Mouse (Mus musculus) forebrain, embryonic 13.5 days (tissue): Measurements from ENCODE around the gene Tnfaip2. TPM values are rescaled to one million over a fixed set of nuclear protein-coding genes. Genes with fewer than 3 reads are reported as not detected.

Source experiments
- ATAC-seq: fragments of 200-750 bp; cut with Nextera tagmentation; 2 replicates; pipeline ENCODE4 v1.8.0; 2017
- H3K27ac ChIP-seq: fragments of 300-500 bp; sonication (generic); 2 replicates; pipeline ENCODE4 v1.5.1; 2015; ENCODE audit warnings: inconsistent platforms, mild to moderate bottlenecking, moderate library complexity
- H3K27me3 ChIP-seq: fragments of 300-500 bp; sonication (generic); 2 replicates; pipeline ENCODE4 v1.6.1; 2015; ENCODE audit warnings: mild to moderate bottlenecking, inconsistent platforms
- H3K36me3 ChIP-seq: fragments of 300-500 bp; sonication (generic); 2 replicates; pipeline ENCODE4 v1.6.1; 2015; ENCODE audit warnings: mild to moderate bottlenecking, inconsistent platforms; ENCODE audit not compliant: poor library complexity, severe bottlenecking
- H3K4me1 ChIP-seq: fragments of 300-500 bp; sonication (generic); 2 replicates; pipeline ENCODE4 v1.6.1; 2015; ENCODE audit warnings: inconsistent platforms
- H3K4me2 ChIP-seq: fragments of 300-500 bp; sonication (generic); 2 replicates; pipeline ENCODE4 v1.6.1; 2015; ENCODE audit warnings: inconsistent platforms, mild to moderate bottlenecking, moderate library complexity
- H3K4me3 ChIP-seq: fragments of 300-500 bp; sonication (generic); 2 replicates; pipeline ENCODE4 v1.5.1; 2015; ENCODE audit warnings: mild to moderate bottlenecking, inconsistent platforms
- H3K9ac ChIP-seq: fragments of 300-500 bp; sonication (generic); 2 replicates; pipeline ENCODE4 v1.6.1; 2015; ENCODE audit warnings: mild to moderate bottlenecking, inconsistent platforms
- H3K9me3 ChIP-seq: fragments of 300-500 bp; sonication (generic); replicated peaks from 2 replicates; pipeline ENCODE4 v1.6.1; 2016; ENCODE audit warnings: inconsistent platforms
- WGBS: fragments of 180-500 bp; shearing (Covaris S2); methylation state at CpG from one replicate; pipeline ENCODE4 v1.1.7; 2015; 5-methylcytosine and 5-hydroxymethylcytosine counted together
- polyA plus RNA-seq: library from polyadenylated mRNA; unstranded; fragments of >200 nt; fragmentation: Nextera tagmentation; extraction: Ambion mirVana; gene quantifications from 2 replicates; pipeline ENCODE4 v1.2.1, GENCODE M21; 2015

The Tnfaip2 gene
- polyA plus RNA-seq, 1 experiment from 2014 or later: 1.2 TPM

DNA sequence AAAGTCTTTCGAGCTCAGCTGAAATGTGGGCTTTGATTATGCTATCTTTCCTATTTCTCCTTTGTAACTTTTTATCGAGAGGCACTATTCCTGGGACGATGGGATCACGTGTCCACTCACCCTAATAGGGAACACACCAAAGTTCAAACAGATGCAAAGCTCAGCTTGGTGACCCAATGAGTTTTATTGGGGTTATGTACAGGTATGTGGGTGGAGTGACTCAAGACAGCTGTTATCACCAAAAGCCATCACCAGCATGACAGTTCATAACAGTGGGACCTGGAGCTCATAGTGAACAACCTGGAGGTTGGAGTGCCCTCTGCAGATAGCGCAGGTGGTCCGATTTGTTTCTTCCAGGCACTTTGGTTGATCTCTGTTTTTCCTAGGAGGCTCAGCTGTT lies 3.4 kb upstream of the Tnfaip2 start:
- ATAC-seq: no peak
- Histone ChIP-seq H3K27me3 (peaks cover 77% of the 10 kb centered on the region), H3K4me1 (peaks cover 18% of the 10 kb centered on the region)

DNA sequence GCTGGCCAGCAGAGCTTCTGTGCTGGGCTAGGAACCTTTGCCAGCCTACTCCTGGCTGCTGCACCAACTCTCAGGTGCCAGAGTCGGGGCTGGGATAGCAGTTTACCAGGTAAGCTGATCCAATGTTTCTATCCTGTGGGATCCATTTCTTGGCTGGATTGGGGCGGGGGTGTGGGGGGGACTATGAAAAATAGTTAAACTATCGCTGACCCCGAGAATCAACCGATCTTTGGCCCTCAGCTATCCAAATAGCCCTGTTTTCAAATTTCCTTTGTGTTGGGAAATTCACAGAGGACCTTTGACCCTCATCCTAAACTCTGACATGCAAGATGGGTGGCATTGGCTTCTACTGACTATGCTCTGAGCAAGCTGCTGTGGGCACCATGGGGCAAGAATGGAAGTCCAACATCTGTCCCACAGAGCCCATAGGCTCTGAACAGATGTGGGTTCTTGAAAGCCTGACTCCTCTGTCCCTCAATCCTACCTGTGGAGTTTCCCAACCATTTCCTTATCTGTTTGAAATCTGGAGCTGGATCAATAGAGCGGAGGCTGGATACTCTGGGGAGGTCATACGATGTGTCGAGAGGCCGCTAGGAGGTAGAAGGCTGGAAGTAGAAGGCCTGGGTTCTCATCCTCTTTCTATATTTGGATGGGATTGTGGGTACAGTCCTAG lies 1.4 kb upstream of the Tnfaip2 start:
- H3K4me2 ChIP-seq: no peak overlapping the region
- no peak overlapping the region for H3K27ac ChIP-seq
- H3K27me3 ChIP-seq: peaks cover 91% of the 10 kb centered on the region
- no peak overlapping the region for H3K9ac ChIP-seq
- WGBS: 94% methylated on average over 9 of the region's 9 CpGs
- H3K9me3 ChIP-seq: no peaks in the 10 kb centered on the region
- ATAC-seq: no peak
- H3K4me3 ChIP-seq: no peak overlapping the region
- H3K36me3 ChIP-seq: no peaks in the 10 kb centered on the region
- H3K4me1 ChIP-seq: peaks cover 22% of the 10 kb centered on the region

More for the DNA sequence above, 3.4 kb upstream of the Tnfaip2 start:
- no peak overlapping the region for H3K4me2 ChIP-seq
- no peak overlapping the region for H3K9ac ChIP-seq
- H3K27ac ChIP-seq: no peak overlapping the region
- WGBS: 90% methylated on average over 6 of the region's 6 CpGs
- H3K36me3 ChIP-seq: no peaks in the 10 kb centered on the region
- no peaks in the 10 kb centered on the region for H3K9me3 ChIP-seq
- H3K4me3 ChIP-seq: no peak overlapping the region

DNA sequence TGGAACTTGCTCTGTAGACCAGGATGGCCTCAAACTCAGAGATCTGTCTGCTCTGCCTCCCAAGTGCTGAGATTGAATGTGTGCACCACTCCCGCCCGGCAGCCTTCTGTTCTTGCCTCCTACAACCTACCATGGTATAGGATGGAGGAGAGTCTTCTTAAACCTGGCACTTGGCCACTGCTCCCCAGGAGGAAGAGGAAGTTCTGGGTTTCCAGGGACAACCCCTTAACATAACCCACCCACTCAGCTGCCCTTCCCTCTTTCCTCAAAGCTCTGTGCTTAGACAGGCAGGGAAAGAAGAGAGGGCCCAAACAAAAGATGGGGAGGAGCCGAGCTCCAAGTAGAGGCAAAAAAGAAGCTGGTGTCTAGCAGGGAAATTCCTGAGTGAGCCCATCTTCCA lies 746 bp upstream of the Tnfaip2 start:
- no peak for ATAC-seq
- Histone ChIP-seq H3K9me3 (no peaks in the 10 kb centered on the region), H3K27me3 (peaks cover 93% of the 10 kb centered on the region), H3K9ac (no peak overlapping the region), H3K27ac (no peak overlapping the region), H3K36me3 (no peaks in the 10 kb centered on the region), H3K4me3 (no peak overlapping the region), H3K4me1 (peaks cover 23% of the 10 kb centered on the region), H3K4me2 (no peak overlapping the region)
- whole genome bisulfite sequencing: 57% methylated on average over 3 of the region's 3 CpGs

DNA sequence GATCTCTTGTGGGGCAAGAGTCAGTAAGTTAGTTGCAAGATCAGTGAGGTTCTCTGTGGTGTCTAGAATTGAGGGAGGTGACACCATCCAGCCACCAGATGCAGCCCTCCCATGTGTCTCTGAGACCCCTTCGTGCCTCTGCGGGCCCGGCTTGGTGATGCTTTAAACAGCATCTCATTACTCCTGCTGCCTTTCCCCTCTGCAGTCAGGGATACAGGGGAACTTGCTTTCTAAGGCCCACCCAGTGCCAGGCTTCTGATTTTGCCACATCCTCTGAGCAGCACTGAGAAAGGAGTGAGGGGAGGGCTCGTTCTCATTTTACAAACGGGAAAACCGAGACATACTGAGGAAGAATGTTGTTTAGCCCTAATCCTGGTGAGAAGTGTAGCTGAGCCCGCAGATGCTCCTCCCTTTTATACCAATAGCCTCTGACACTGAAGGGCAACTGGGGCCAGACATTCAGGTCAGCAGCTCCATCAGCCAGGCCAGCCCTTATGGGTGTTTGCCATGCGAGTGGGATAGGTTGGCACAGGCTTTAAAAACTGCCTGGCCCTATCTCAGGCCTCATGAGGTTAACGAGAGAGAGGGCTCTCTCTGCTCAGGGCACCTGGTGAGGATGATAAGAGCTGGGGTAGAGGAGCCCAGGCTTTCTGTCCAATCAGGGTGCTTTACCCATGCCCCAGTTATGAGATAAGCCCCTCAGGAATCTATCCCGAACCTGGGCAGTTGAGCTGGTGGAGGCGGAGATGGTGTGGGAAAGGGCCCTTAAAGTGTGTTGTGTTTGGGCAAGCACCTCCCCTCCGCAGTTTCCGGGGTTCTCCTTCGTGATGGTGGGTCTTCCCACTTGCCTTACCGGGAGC lies 972 bp downstream of the Tnfaip2 start:
- H3K9me3 ChIP-seq: no peaks in the 10 kb centered on the region
- H3K27ac ChIP-seq: no peak overlapping the region
- ATAC-seq: no peak
- peaks cover 94% of the 10 kb centered on the region for H3K27me3 ChIP-seq
- peak overlapping the region; percentile 59 for H3K4me2 ChIP-seq
- peak overlapping the region; percentile 34; the same call in 1 of the 2 replicates for H3K9ac ChIP-seq
- peaks cover 23% of the 10 kb centered on the region for H3K4me1 ChIP-seq
- WGBS: 13% methylated on average over 15 of the region's 15 CpGs
- H3K36me3 ChIP-seq: no peaks in the 10 kb centered on the region
- peak overlapping the region; percentile 32 for H3K4me3 ChIP-seq

DNA sequence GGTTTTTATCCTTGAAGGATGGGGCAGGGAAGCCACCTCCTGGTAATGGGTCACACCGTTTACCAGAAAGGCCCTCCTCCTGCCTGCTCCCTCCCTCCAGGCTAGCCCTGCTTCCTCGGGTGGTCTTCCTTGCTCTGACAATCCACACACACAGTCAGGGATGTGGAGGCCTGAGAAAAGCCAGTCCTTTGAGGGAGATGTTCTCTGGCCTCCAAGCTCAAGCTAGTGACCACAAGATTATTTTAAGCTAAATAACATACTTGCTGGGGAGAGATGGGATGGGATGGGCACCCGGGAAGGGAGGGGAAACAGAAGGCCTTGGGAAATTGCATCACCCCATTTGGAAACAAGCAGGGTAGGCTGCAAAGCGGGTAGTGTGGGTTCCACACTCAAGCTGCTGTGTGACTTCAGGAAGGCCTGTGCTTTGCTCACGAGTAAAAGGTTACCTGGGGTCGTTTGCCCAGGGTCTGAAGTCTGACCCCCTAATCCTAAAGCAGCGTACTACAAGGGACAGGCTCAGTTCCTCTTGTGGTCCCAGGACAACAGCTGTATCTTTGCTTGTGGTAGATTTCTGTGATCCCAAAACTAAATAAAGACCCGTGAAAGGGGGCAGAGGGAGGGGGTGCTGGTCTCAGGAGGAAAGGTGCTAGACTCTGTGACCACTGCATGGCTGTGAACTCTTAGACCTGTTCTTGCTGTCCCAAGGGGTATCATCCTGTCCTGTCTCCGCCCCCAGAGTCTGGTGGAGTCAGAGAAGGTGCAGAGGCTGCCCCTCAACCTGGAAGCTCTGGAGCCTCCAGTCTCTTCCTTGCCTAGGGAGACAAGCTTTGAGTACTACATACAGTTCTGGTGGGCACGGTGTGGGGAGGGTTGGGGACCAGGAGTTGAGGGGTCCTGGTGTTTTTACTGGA lies 1.9 kb downstream of the Tnfaip2 start:
- H3K9ac ChIP-seq: no peak overlapping the region
- H3K36me3 ChIP-seq: no peaks in the 10 kb centered on the region
- H3K4me1 ChIP-seq: peaks cover 23% of the 10 kb centered on the region
- no peak overlapping the region for H3K4me3 ChIP-seq
- 19% methylated on average over 10 of the region's 10 CpGs for WGBS
- no peaks in the 10 kb centered on the region for H3K9me3 ChIP-seq
- ATAC-seq: no peak
- H3K27me3 ChIP-seq: peaks cover 96% of the 10 kb centered on the region
- no peak overlapping the region for H3K4me2 ChIP-seq
- no peak overlapping the region for H3K27ac ChIP-seq

DNA sequence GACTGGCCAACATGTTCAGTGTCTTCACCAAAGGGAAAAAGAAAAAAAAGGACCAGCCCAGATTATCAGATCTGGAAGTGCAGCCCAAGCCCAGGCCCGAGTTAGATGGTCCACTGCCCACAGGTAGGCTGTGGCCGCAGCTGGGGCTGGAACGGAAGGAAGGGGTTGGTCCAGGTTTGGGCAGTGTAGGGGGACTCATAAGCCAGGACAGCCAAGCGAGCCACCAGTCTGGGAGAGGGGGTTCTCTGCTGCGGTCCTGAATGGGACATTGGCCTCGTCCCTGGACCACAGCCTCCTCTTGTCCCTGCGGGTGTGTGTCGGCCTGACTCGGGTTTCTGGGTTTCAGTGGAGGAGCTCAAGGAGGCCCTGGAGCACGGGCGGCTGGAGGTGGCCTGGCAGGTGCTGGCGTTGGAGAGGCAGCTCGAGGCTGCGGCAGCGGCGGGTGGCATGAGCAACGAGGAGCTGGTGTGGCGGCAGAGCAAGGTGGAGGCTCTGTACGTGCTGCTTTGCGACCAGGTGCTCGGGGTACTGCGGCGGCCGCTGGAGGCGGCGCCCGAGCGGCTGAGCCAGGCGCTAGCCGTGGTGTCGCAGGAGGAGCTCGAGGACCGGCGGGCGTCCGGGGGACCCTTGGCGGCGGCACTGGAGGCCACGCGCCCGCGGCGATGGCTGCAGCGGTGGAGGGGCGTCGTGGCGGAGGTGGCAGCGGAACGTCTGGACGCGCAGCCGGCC lies 3.1 kb downstream of the Tnfaip2 start:
- peaks cover 100% of the 10 kb centered on the region for H3K27me3 ChIP-seq
- no peak for ATAC-seq
- peak overlapping the region; percentile 47 for H3K4me2 ChIP-seq
- under 1% methylated on average over 40 of the region's 52 CpGs for WGBS
- peak overlapping the region; percentile 24 for H3K4me3 ChIP-seq
- no peaks in the 10 kb centered on the region for H3K36me3 ChIP-seq
- H3K9me3 ChIP-seq: no peaks in the 10 kb centered on the region
- peaks cover 23% of the 10 kb centered on the region for H3K4me1 ChIP-seq
- H3K9ac ChIP-seq: 0 out of 2 replicates have a peak overlapping the region, but pooled peaks have one; percentile 8
- no peak overlapping the region for H3K27ac ChIP-seq

DNA sequence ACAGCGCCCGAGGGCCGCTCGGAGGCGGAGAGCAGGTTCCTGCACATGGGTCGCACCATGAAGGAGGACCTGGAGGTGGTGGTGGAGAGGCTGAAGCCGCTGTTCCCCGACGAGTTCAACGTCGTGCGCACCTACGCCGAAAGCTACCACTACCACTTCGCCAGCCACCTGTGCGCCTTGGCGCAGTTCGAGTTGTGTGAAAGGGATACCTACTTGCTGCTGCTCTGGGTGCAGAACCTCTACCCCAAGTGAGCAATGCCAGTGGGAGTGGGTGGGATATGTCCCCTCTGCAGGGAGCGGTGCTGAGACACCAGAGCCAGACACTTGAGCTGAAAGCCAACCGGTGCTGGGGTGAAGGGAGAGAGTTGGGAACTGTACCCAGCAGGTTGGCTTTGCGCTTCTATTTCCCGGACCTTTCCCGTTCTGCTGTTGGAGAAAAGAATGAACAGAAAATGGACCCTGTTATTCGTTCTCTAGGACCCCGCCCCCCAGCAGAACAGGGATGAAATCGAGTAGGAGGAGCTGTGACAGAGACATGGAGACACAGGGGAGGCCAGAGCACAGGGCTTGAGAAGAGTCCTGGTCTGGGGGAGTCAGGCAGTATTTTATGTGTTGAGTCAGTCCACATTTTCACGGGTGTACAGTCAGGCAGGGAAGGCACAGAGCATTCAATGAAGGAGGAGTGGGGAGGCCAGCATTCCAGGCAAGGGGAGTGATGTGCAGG lies 3.8 kb downstream of the Tnfaip2 start:
- 0 out of 2 replicates have a peak overlapping the region, but pooled peaks have one; percentile 8 for H3K9ac ChIP-seq
- peaks cover 23% of the 10 kb centered on the region for H3K4me1 ChIP-seq
- H3K36me3 ChIP-seq: no peaks in the 10 kb centered on the region
- H3K9me3 ChIP-seq: no peaks in the 10 kb centered on the region
- no peak overlapping the region for H3K27ac ChIP-seq
- H3K27me3 ChIP-seq: peaks cover 100% of the 10 kb centered on the region
- peak overlapping the region; percentile 47 for H3K4me2 ChIP-seq
- H3K4me3 ChIP-seq: peak overlapping the region; percentile 24
- ATAC-seq: no peak
- WGBS: 3% methylated on average over 24 of the region's 27 CpGs

DNA sequence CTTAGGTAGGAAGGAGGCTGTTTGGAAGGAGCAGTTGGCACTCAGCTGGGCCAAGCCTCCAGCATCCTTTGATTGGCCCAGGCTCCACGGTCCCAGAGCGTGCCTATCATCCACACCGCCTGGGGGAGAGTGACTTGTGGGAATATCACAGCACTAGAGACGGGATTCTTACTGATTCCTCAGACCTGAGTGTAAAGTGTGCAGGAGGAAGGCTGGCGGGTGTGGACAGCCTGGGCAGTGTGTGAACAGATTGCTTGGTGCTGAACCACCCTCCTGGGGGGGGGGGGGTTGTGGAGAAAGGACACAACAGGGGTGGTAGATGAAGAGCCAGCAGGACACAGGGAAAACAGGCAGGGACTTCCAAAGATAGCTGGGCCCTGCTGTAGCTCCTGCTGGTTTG lies 4.5 kb downstream of the Tnfaip2 start:
- no peaks in the 10 kb centered on the region for H3K36me3 ChIP-seq
- peaks cover 23% of the 10 kb centered on the region for H3K4me1 ChIP-seq
- 10% methylated on average over 5 of the region's 5 CpGs for WGBS
- no peak overlapping the region for H3K4me2 ChIP-seq
- no peak for ATAC-seq
- no peak overlapping the region for H3K9ac ChIP-seq
- no peak overlapping the region for H3K4me3 ChIP-seq
- H3K9me3 ChIP-seq: no peaks in the 10 kb centered on the region
- H3K27me3 ChIP-seq: peaks cover 100% of the 10 kb centered on the region
- H3K27ac ChIP-seq: no peak overlapping the region

DNA sequence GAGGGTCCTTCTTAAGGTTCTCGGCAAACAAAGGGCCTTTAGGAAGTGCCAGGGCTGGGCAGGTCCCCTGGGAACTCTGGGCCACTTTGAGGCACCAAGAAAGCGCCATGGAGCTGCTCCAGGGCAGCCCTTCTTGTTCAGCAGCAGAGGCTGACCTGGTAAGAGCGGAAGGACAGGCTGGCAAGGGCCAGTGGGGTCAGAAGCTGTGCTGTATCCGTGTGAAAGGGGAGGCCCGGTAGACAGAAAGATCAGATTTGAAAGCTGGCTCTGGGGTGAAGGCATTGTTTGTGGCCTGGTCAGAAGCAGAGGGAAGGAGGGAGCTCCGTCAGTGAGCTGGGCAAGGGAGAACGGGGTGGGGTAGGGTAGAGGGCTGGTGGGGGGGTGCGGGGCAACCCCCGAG lies 5.1 kb downstream of the Tnfaip2 start:
- ATAC-seq: no peak
- no peaks in the 10 kb centered on the region for H3K36me3 ChIP-seq
- no peak overlapping the region for H3K4me3 ChIP-seq
- 14% methylated on average over 9 of the region's 9 CpGs for WGBS
- no peaks in the 10 kb centered on the region for H3K9me3 ChIP-seq
- H3K4me1 ChIP-seq: peaks cover 18% of the 10 kb centered on the region
- H3K4me2 ChIP-seq: no peak overlapping the region
- H3K27ac ChIP-seq: no peak overlapping the region
- H3K9ac ChIP-seq: no peak overlapping the region
- peaks cover 100% of the 10 kb centered on the region for H3K27me3 ChIP-seq

DNA sequence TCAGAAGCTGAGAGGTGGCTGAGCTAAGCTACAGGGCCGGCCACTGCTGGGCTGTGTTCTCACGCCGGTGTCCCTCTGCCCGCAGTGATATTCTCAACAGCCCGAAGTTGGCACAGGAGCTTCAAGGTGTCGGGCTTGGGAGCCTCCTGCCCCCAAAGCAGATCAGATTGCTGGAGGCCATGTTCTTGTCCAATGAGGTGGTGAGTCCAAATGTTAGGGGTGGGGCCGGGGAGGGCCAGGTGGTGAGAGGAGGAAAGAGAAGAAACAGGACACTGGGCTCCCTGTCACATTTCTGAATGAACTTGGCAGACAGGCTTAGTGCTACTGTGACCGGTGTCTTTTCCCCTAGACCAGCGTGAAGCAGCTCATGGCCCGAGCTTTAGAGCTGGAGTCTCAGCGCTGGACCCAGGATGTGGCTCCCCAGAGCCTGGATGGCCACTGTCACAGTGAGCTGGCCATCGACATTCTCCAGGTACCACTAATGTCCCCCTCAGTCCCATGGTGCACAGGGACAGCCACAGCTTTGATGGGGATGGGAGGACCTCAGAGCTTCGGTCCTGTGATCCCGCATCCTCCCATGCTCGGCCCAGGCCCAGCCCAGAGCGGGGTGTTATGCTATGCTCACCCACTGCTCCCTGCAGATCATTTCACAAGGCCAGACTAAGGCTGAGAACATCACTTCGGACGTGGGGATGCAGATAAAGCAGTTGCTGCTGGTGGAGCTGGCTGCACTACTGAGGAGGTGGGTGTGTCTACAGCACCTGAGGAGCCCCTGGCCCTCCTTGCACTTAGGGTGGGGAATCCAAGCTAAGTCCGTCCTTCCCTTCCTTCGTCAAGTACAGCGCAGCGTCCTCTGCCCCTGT lies 5.9 kb downstream of the Tnfaip2 start:
- Histone ChIP-seq H3K4me1 (peaks cover 10% of the 10 kb centered on the region), H3K27me3 (peaks cover 95% of the 10 kb centered on the region), H3K4me2 (no peak overlapping the region), H3K27ac (no peak overlapping the region), H3K9me3 (no peaks in the 10 kb centered on the region), H3K4me3 (no peak overlapping the region), H3K36me3 (no peaks in the 10 kb centered on the region), H3K9ac (no peak overlapping the region)
- ATAC-seq: no peak
- WGBS: 11% methylated on average over 22 of the region's 22 CpGs
